Mouse (Mus musculus) frontal cortex, postnatal 14 days (tissue): Measurements from ENCODE around the gene Zfp661.
"Not testable (repeated sequence)": the region's sequence is repeated elsewhere in the genome, so short reads cannot be mapped to it uniquely, and the experiment has no call there.

ENCODE experiments used
- DNase-seq, 2 experiments: peaks; one replicate each; pipeline ENCODE4 v3.0.0; 2022; ENCODE audit warnings: low spot score in 2 of 2

The Zfp661 gene

DNA sequence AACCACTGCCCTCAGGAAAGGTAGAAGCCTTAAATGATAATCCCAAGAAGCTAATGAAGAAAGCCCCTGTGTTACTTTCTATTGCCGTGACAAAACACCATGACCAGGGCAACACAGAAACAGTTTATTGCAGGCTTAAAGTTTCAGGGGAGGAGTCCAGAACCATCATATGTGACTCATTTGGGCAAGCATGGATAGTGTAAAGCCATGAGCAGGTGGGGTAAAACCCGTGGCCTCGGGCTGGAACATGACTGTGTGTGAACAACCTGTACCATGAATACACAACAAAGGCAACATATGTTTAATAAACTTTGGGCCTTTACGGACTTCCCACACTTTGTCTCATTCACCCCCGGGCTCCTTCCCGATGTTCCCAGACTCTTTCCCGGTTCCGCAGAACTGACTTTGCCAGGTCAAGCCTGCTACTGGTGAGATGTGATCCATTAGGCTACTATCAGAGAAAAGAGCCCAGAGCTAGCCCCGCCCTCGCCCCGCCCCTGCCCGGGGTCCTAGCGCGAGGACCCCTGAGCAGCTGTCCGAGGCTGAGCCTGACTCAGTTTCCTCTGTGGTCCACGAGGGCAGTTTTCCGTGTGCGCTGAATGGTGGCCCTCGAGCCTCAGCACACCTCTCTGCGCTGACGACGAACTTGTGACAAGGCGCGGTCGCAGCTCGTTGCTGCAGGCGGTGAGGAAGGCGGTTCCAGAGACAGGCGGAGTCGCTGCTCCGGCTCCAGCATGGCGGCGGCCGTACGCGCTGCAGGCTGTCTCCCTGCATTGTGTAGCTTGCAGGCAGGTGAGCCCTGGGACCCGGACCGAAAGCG is at the start of gene Zfp661, which contains the start of gene Mrps5:
Zfp661 (minus strand) TSS at position 401 of the 820 bp plus-strand sequence.
Mrps5 (plus strand) TSS at position 529 of the 820 bp plus-strand sequence.
- DNase-seq: peak; percentile 62 to 80

DNA sequence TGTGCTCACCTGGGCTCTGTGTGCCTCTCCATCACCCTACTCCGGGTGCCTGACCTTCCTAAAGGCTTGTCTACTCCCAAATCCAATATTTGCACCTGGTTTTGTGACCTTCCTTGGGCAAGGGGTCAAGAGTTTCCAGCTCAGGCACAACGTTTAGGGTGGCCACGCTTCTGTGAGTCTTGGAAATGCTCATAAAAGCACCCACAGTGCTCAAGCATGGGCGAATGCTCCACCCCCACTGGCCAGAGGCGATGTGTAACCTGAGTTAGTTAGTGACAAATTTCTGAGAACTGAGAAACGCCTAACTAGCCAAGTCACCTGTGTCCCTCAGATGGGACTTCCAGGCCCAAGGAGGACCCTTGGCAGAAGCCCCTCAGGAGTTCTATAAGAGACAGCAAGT is 48.7 kb upstream of the Zfp661 start:
- no peak for DNase-seq

GRCm38 (mm10) chr2:127632601-127633000 is 45.7 kb upstream of the Zfp661 start:
- DNase-seq: no peak

GRCm38 (mm10) chr2:127627990-127628570 is 41.2 kb upstream of the Zfp661 start:
- DNase-seq: no peak

DNA sequence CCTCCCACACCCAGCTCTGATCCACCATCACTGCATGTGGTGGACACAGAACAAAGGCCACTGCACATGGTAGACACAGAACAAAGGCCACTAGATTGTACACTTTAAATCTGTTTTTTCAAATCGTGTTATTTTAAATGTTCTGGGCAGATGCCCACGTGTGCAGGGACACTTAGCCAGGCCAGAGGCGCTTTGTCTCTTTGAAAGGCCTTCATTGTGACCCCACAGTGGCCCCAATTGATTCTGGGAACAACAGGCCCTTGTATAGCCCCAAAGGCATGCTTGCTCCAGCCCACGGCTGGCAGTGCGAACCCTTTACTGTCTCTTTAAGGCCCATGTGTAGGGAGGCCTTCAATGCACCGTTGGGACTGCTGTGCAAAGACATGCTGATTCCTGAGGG is 40.5 kb upstream of the Zfp661 start:
- no peak for DNase-seq

GRCm38 (mm10) chr2:127625659-127626058 is 38.8 kb upstream of the Zfp661 start:
- DNase-seq: no peak

DNA sequence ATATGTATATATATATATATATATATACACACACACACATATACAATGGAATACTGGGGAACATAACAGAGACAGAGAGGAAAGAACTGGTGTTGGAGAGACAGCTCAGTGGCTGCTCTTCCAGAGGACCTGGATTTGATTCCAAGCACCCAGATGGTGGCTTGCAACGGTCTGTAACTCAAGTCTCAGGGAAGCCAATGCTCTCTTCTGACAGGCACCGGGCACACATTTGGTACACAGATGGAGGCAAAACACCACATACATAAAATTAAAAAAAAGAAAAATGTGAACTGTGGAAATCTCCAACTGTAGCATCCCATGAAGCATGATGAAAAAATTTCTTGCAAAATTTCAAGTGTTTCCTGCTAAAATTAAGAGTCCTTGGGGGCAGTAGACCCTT is 37.9 kb upstream of the Zfp661 start:
- no peak for DNase-seq

- no peak for DNase-seq
These were observed 35.2 kb upstream of the Zfp661 start for GRCm38 (mm10) chr2:127622065-127622464.

DNA sequence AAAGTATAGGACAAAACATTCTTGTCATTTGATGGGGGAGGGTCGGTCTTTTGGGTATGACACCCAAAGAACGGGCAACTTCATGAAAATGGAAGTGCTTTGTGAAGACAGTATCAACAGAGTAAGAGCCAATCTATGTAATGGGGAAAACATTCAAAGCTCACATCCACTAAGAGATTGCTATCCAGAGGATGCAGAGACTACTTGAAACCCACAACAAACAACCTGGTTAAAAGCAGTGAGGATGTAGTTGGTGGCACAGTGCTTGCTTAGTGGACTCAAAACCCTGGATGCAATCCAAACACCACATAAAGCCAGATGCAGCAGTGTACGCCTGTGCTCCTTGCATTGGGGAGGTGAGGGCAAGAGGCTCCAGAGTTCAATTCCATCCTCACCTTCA is 32.4 kb upstream of the Zfp661 start:
- no peak for DNase-seq

DNA sequence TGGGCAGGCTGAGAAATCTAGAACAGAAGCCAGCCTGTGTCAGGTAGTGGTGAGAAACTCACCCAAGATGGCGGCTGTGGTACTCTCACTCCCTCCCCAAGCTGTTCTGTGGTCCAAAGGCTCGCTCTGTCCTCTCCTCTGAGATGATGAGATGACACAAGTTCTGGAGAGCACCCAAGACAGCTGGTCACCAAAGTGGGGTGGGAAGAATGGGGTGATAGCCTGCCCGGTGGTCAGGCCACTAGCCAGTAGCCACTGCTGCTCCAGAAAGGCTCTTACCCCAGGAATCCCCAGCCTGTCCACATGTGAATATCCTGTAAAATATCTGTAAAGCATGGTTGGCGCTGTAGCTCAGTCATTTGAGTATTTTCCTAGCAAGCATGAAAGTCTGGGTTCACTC is 25.4 kb upstream of the Zfp661 start:
- no peak for DNase-seq

DNA sequence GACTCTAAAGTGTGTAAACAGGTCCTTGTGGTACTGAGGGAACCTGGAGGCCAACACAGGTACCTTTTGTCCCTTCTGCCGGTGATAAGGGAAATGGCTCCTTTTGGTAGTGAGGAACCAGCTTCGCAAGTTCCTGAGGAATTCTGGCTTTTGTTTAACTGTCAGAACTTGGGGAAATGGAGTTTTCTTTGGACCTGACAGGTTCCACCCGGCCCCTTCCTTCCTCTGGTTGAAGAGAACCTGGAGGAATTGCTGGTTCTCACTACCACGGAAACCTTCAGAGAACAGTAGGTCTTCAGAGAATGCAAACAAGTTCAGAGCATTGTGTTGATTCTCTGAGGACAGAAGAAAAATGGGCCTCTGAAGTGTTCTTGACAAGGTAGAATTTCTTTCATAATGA is 24.5 kb upstream of the Zfp661 start:
- DNase-seq: no peak

- DNase-seq: no peak
These were observed 22.1 kb upstream of the Zfp661 start for GRCm38 (mm10) chr2:127608986-127609385.

DNA sequence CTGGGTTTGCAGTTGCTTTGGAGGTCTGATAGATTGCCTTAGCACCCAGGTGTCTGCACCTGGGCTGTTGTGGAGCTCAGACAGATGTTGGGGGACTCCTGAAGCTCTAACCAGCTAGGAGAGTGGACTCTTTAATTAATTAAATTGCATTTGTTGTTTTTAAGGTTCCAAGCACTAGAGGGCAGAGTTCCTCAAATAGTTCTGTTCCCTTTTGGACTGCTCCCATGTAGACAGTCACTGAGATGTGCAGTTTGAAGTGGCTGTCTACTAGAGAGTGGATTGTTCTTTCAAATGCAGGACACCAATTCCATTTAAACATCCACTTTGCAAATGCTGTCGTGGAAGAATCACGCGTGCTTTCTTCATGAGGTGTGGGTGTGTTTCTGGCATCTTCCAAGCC is 21.3 kb upstream of the Zfp661 start:
- DNase-seq: no peak

- no peak for DNase-seq
These were observed 18.3 kb upstream of the Zfp661 start for GRCm38 (mm10) chr2:127605203-127605602.

DNA sequence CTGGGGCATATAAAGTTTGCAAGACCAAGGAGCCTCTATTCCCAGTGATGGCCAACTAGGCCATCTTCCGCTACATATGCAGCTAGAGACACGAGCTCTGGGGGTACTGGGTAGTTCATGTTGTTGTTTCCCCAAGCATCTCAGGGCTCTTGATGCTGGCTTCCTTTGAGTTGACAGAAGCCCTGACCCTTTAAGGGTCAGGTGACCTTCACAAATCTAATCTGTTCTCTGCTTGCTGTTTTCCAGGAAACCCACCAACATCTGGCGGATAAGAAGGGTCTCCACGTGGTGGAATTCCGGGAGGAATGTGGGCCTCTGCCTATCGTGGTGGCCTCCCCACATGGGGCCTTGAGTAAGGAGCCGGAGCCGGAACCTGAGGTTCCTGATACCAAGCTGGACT is 16.5 kb upstream of the Zfp661 start:
- DNase-seq: not testable (repeated sequence)

GRCm38 (mm10) chr2:127590840-127591239 is 3.9 kb upstream of the Zfp661 start:
- DNase-seq: no peak

DNA sequence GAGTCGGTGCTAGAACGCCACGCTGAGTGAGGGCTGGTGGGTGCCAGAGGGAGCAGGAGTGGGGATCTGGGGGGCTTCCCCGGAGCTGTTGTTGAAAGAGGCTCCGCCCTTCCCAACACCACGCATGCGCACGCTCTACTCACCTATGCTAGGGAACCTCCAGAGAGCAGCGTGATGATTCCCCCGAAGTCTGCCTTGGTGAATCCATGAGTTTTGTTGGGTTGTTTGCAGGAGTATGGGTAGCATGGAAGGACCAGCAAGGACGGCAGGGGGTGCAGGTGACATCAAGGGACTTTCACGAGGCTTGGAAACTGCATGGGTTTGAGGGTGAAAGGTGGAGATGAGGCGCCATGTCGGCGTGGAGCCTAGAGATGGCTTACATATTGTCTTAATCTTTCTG is 3.3 kb upstream of the Zfp661 start:
- no peak for DNase-seq

- DNase-seq: no peak
These were observed 2.0 kb upstream of the Zfp661 start for GRCm38 (mm10) chr2:127588897-127589296.

GRCm38 (mm10) chr2:127587514-127587844 is 585 bp upstream of the Zfp661 start:
- no peak for DNase-seq

- peak; percentile 91 to 93 for DNase-seq
These were observed 2.4 kb downstream of the Zfp661 start for GRCm38 (mm10) chr2:127584436-127584858.

GRCm38 (mm10) chr2:127573322-127573721 is 13.6 kb downstream of the Zfp661 start:
- no peak for DNase-seq

DNA sequence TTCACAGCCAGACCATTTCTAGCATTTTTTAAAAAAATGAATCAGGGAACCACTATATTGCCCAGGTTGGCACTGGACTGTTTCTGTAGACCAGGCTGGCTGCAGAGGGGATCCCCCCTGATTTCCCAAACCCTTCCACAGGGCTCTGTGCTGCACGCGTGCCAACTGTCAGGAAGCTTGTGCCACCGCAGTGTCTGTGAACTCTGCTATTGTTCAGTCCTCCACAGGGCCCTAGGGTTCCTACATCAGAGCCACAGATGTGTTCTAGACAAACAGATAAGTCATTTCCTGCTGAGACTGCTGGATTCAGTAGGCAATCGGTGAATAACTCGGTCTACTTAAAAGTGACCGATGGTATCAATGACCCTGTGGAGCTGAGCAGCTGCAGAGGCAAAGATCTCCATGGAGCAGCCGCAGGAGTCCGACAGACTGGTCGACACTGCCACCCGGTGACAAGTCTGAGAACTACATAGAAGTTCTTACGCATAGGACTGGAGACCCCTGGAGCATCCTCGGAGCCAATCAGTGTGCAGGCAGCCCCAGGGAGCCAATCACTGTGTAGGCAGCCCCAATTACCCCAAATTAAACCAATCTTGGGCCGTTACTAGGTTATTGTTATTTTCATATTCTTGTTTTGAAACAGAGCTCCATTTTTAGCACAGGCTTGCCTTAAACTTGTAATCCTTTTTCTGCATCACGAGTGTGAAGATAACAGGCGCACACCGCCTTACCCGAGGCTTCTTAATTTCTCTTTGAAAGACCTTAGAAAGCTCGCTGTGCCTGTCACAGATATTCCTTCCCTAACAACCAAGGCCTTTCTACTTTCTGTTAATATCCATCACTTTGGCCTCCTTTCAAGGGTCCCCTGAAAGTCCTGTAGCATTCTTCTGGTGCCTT is 27.6 kb downstream of the Zfp661 start:
- DNase-seq: peak; percentile 90 to 96
